8 mouse cellular contexts compared by ENCODE assay signal in the genomic region with DNA sequence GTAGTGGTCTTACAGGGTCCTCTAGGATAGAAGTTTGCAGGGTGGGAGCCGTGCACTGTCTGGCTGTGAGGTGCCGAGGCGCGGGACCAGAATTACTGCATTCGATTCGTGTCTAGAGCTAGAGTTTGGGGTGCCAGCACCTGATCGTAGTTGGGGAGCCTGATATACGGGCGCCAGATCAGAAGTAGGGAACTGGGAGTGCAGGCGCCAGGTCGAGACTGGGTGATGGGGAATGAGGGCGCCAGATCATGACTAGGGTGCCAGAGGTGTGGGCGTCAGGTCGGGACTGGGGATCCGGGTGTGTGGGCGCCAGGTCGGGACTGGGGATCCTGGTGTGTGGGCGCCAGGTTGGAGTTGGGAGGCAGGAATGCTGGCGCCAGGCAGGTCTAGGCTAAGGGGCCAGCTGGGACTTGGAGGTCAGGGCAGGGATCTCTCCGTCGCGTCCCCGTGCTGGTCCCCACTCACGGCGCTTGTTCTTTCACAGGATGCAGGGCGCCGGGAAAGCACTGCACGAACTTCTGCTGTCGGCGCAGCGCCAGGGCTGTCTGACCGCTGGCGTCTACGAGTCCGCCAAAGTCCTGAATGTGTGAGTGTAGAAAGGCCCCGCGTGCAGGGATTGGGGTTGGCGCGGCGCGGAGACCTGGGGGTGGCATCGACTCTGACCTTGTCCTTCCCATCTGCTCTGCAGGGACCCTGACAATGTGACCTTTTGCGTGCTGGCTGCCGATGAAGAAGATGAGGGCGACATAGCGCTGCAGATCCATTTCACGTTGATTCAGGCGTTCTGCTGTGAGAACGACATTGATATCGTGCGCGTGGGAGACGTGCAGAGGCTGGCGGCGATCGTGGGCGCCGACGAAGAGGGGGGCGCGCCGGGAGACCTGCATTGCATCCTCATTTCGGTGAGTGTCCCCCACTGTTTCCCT. TPM values are rescaled to one million over a fixed set of nuclear protein-coding genes. Genes with fewer than 3 reads are reported as not detected.
DNase-seq lines count a peak whose midpoint lies in the region; ATAC-seq and TF ChIP-seq lines count a peak whose summit lies in the region.

No protein-coding gene starts in this region.

- peak overlapping the region; percentile 80 for H3K27ac ChIP-seq in intestine, postnatal 0 days (ENCODE audit: low read depth, low read length)
- peak overlapping the region; percentile 86 for H3K27ac ChIP-seq in limb, embryonic 10.5 days
- H3K27ac ChIP-seq in midbrain, embryonic 12.5 days (replicated peaks): peak overlapping the region; percentile 93

- ATAC-seq in intestine, postnatal 0 days: peak; percentile 18
- peak; percentile 14; the same call in 1 of the 2 replicates for ATAC-seq in midbrain, embryonic 12.5 days (ENCODE audit: low FRiP score, low read depth)
- no peak for ATAC-seq in monocyte, adult 5-6 weeks (replicated peaks; ENCODE audit: insufficient number of reproducible peaks, low FRiP score, low TSS enrichment, poor library complexity, severe bottlenecking)

- peak overlapping the region; percentile 95 for H3K4me2 ChIP-seq in intestine, postnatal 0 days (replicated peaks; ENCODE audit: low read depth)
- H3K4me2 ChIP-seq in midbrain, embryonic 12.5 days (replicated peaks): peak overlapping the region; percentile 66

- no peaks in the 10 kb centered on the region for H3K27me3 ChIP-seq in intestine, postnatal 0 days (replicated peaks; ENCODE audit: control insufficient read depth, insufficient read depth, low read length)
- peaks cover 37% of the 10 kb centered on the region for H3K27me3 ChIP-seq in limb, embryonic 10.5 days (ENCODE audit: low read depth, poor library complexity, severe bottlenecking)
- peaks cover 64% of the 10 kb centered on the region for H3K27me3 ChIP-seq in midbrain, embryonic 12.5 days

- no peaks in the 10 kb centered on the region for H3K36me3 ChIP-seq in intestine, postnatal 0 days (ENCODE audit: control insufficient read depth, insufficient read depth)
- no peaks in the 10 kb centered on the region for H3K36me3 ChIP-seq in limb, embryonic 10.5 days
- H3K36me3 ChIP-seq in midbrain, embryonic 12.5 days: no peaks in the 10 kb centered on the region

- intact Hi-C loops in gastrocnemius, postnatal 36 days (cut with DNase I): loop anchor here (5.0 kb wide), 2 partner anchors 130 to 230 kb away; no protein-coding TSS in a partner anchor

- no peaks in the 10 kb centered on the region for H3K9me3 ChIP-seq in intestine, postnatal 0 days (ENCODE audit: control insufficient read depth)
- no peaks in the 10 kb centered on the region for H3K9me3 ChIP-seq in limb, embryonic 10.5 days (replicated peaks)
- no peaks in the 10 kb centered on the region for H3K9me3 ChIP-seq in midbrain, embryonic 12.5 days

- 0 out of 2 replicates have a peak, but pooled peaks cover 3% of the 10 kb centered on the region for H3K4me1 ChIP-seq in intestine, postnatal 0 days (replicated peaks; ENCODE audit: control insufficient read depth, insufficient read depth, low read length)
- peaks cover 79% of the 10 kb centered on the region for H3K4me1 ChIP-seq in limb, embryonic 10.5 days
- peaks cover 41% of the 10 kb centered on the region for H3K4me1 ChIP-seq in midbrain, embryonic 12.5 days

- TF ChIP-seq CTCF in intestine, postnatal 0 days (IDR thresholded peaks at IDR 0.05; ENCODE audit: low read depth): no peak

- WGBS in intestine, postnatal 0 days: under 1% methylated on average over 63 of the region's 63 CpGs
- under 1% methylated on average over 63 of the region's 63 CpGs for WGBS in limb, embryonic 10.5 days
- under 1% methylated on average over 60 of the region's 63 CpGs for WGBS in midbrain, embryonic 12.5 days

- H3K4me3 ChIP-seq in intestine, postnatal 0 days (ENCODE audit: low read depth, low read length): peak overlapping the region; percentile 69
- H3K4me3 ChIP-seq in limb, embryonic 10.5 days: peak overlapping the region; percentile 67
- H3K4me3 ChIP-seq in midbrain, embryonic 12.5 days: peak overlapping the region; percentile 60

- DNase-seq in adrenal gland, adult 18-20 months (ENCODE audit: low spot score in 2 of 2): peak; percentile 71 to 73
- peak; percentile 61 for DNase-seq in embryo, embryonic 10.5 days (ENCODE audit: low spot score)
- DNase-seq in gastrocnemius, postnatal 36 days: peak; percentile 70 to 81
- DNase-seq in limb, embryonic 10.5 days (ENCODE audit: low spot score): peak; percentile 66
- DNase-seq in spleen, adult 12 weeks (ENCODE audit: low spot score): peak; percentile 27

- peak overlapping the region; percentile 69 for H3K9ac ChIP-seq in intestine, postnatal 0 days (ENCODE audit: low read depth, low read length)
- peak overlapping the region; percentile 74 for H3K9ac ChIP-seq in midbrain, embryonic 12.5 days (replicated peaks)

RNA-seq across cellular contexts. Expression of gene Gadd45g, which starts 0.7 kb away (rescaled TPM):
- 10 to 100 TPM; 44.9 to 80.0 TPM for total RNA-seq in adrenal gland, adult 18-20 months (2021)
- 10 to 100 TPM in 1 of 2 experiments, 1 to 10 TPM in 1; 8.0 to 58.7 TPM for total RNA-seq in gastrocnemius, postnatal 36 days (2021)
- 28.7 and 32.7 TPM in 2 replicates for polyA plus RNA-seq in intestine, postnatal 0 days (2015; fragmentation: Nextera tagmentation; extraction: Ambion mirVana)
- polyA plus RNA-seq in limb, embryonic 10.5 days (2016; fragmentation: Nextera tagmentation; extraction: Ambion mirVana): 14.3 and 18.6 TPM in 2 replicates
- polyA plus RNA-seq in midbrain, embryonic 12.5 days (2016; fragmentation: Nextera tagmentation; extraction: Ambion mirVana): 333 and 354 TPM in 2 replicates
- 17.5 to 34.3 TPM (median 24.0 TPM) in 3 replicates for total RNA-seq in monocyte, adult 5-6 weeks (2017)

RNA-seq across cellular contexts. Expression of gene Sema4d, which starts 53.6 kb away (rescaled TPM):
- 10 to 100 TPM in 1 of 2 experiments, 1 to 10 TPM in 1; 8.0 to 13.5 TPM for total RNA-seq in adrenal gland, adult 18-20 months (2021)
- 100 to 1,000 TPM; 123 to 134 TPM for total RNA-seq in gastrocnemius, postnatal 36 days (2021)
- polyA plus RNA-seq in intestine, postnatal 0 days (2015; fragmentation: Nextera tagmentation; extraction: Ambion mirVana): 3.4 TPM in 2 replicates
- 5.9 and 6.0 TPM in 2 replicates for polyA plus RNA-seq in limb, embryonic 10.5 days (2016; fragmentation: Nextera tagmentation; extraction: Ambion mirVana)
- 4.9 and 6.6 TPM in 2 replicates for polyA plus RNA-seq in midbrain, embryonic 12.5 days (2016; fragmentation: Nextera tagmentation; extraction: Ambion mirVana)
- 134 to 201 TPM (median 136 TPM) in 3 replicates for total RNA-seq in monocyte, adult 5-6 weeks (2017)
